Mouse (Mus musculus): Measurements from ENCODE around the gene Dmd. TPM values are rescaled to one million over a fixed set of nuclear protein-coding genes. Genes with fewer than 3 reads are reported as not detected.

Dmd gene
- 20.1 and 21.4 TPM in 2 replicates for polyA plus RNA-seq (2016; fragmentation: Nextera tagmentation; extraction: Ambion mirVana)

GRCm38 (mm10) chrX:82948630-82949029, at the start of gene Dmd:
Gene Dmd (plus strand): TSS chrX:82948870.
- H3K4me3 ChIP-seq: no peak within 1 kb of the TSS
- ATAC-seq (ENCODE audit: low FRiP score): no peak
- 62% methylated on average over 3 of the region's 3 CpGs for WGBS
- no peaks in the 10 kb centered on the region for H3K27me3 ChIP-seq
- no peak within 1 kb of the TSS for H3K4me2 ChIP-seq (replicated peaks)
- H3K36me3 ChIP-seq: no peaks in the 10 kb centered on the region
- no peak within 1 kb of the TSS for H3K27ac ChIP-seq
- no peaks in the 10 kb centered on the region for H3K9me3 ChIP-seq (replicated peaks)
- no peak within 1 kb of the TSS for H3K9ac ChIP-seq
- no peaks in the 10 kb centered on the region for H3K4me1 ChIP-seq

GRCm38 (mm10) chrX:82901515-82901914, 47.2 kb upstream of the Dmd start:
- no peaks in the 10 kb centered on the region for H3K4me1 ChIP-seq
- no peak for ATAC-seq (ENCODE audit: low FRiP score)
- H3K36me3 ChIP-seq: no peaks in the 10 kb centered on the region
- no peak overlapping the region for H3K9ac ChIP-seq
- no peaks in the 10 kb centered on the region for H3K27me3 ChIP-seq
- H3K4me2 ChIP-seq (replicated peaks): no peak overlapping the region
- no peak overlapping the region for H3K27ac ChIP-seq
- H3K4me3 ChIP-seq: no peak overlapping the region
- no peaks in the 10 kb centered on the region for H3K9me3 ChIP-seq (replicated peaks)

- no peak overlapping the region for H3K4me3 ChIP-seq
- no peaks in the 10 kb centered on the region for H3K36me3 ChIP-seq
- no peaks in the 10 kb centered on the region for H3K4me1 ChIP-seq
- H3K27ac ChIP-seq: no peak overlapping the region
- 95% methylated on average over 1 of the region's 1 CpGs for WGBS
- no peak overlapping the region for H3K4me2 ChIP-seq (replicated peaks)
- H3K27me3 ChIP-seq: no peaks in the 10 kb centered on the region
- ATAC-seq (ENCODE audit: low FRiP score): no peak
- H3K9ac ChIP-seq: no peak overlapping the region
- no peaks in the 10 kb centered on the region for H3K9me3 ChIP-seq (replicated peaks)
These were observed 39.0 kb downstream of the Dmd start for GRCm38 (mm10) chrX:82987683-82988082.

GRCm38 (mm10) chrX:83050190-83050589, 101.5 kb downstream of the Dmd start:
- Histone ChIP-seq H3K27me3 (no peaks in the 10 kb centered on the region), H3K4me3 (no peak overlapping the region), H3K4me2 (replicated peaks) (no peak overlapping the region), H3K27ac (no peak overlapping the region), H3K36me3 (no peaks in the 10 kb centered on the region), H3K9ac (no peak overlapping the region), H3K9me3 (replicated peaks) (no peaks in the 10 kb centered on the region), H3K4me1 (no peaks in the 10 kb centered on the region)
- no peak for ATAC-seq (ENCODE audit: low FRiP score)
- 66% methylated on average over 1 of the region's 1 CpGs for WGBS

- WGBS: 67% methylated on average over 2 of the region's 2 CpGs
- ATAC-seq (ENCODE audit: low FRiP score): no peak
These were observed 167.7 kb downstream of the Dmd start for GRCm38 (mm10) chrX:83116171-83116876.

GRCm38 (mm10) chrX:83117198-83117597, 168.5 kb downstream of the Dmd start:
- H3K4me2 ChIP-seq (replicated peaks): no peak overlapping the region
- 88% methylated on average over 2 of the region's 2 CpGs for WGBS
- H3K9ac ChIP-seq: no peak overlapping the region
- H3K9me3 ChIP-seq (replicated peaks): no peaks in the 10 kb centered on the region
- no peak for ATAC-seq (ENCODE audit: low FRiP score)
- H3K27me3 ChIP-seq: no peaks in the 10 kb centered on the region
- no peak overlapping the region for H3K27ac ChIP-seq
- H3K36me3 ChIP-seq: no peaks in the 10 kb centered on the region
- H3K4me3 ChIP-seq: no peak overlapping the region
- no peaks in the 10 kb centered on the region for H3K4me1 ChIP-seq

More at GRCm38 (mm10) chrX:83116171-83116876, 167.7 kb downstream of the Dmd start:
- no peaks in the 10 kb centered on the region for H3K27me3 ChIP-seq
- H3K9ac ChIP-seq: no peak overlapping the region
- H3K4me1 ChIP-seq: no peaks in the 10 kb centered on the region
- no peak overlapping the region for H3K27ac ChIP-seq
- no peak overlapping the region for H3K4me3 ChIP-seq
- no peaks in the 10 kb centered on the region for H3K9me3 ChIP-seq (replicated peaks)
- H3K36me3 ChIP-seq: no peaks in the 10 kb centered on the region
- no peak overlapping the region for H3K4me2 ChIP-seq (replicated peaks)

GRCm38 (mm10) chrX:83220563-83220962, 271.9 kb downstream of the Dmd start:
- Histone ChIP-seq H3K36me3 (no peaks in the 10 kb centered on the region), H3K27ac (no peak overlapping the region), H3K4me3 (no peak overlapping the region), H3K27me3 (no peaks in the 10 kb centered on the region), H3K4me1 (no peaks in the 10 kb centered on the region), H3K4me2 (replicated peaks) (no peak overlapping the region), H3K9ac (no peak overlapping the region), H3K9me3 (replicated peaks) (no peaks in the 10 kb centered on the region)
- 65% methylated on average over 2 of the region's 2 CpGs for WGBS
- no peak for ATAC-seq (ENCODE audit: low FRiP score)

GRCm38 (mm10) chrX:83221050-83221449, 272.4 kb downstream of the Dmd start:
- H3K9ac ChIP-seq: no peak overlapping the region
- no peak overlapping the region for H3K27ac ChIP-seq
- H3K9me3 ChIP-seq (replicated peaks): no peaks in the 10 kb centered on the region
- 32% methylated on average over 1 of the region's 1 CpGs for WGBS
- H3K4me1 ChIP-seq: no peaks in the 10 kb centered on the region
- H3K27me3 ChIP-seq: no peaks in the 10 kb centered on the region
- ATAC-seq (ENCODE audit: low FRiP score): no peak
- no peak overlapping the region for H3K4me2 ChIP-seq (replicated peaks)
- H3K36me3 ChIP-seq: no peaks in the 10 kb centered on the region
- no peak overlapping the region for H3K4me3 ChIP-seq

- no peak for ATAC-seq (ENCODE audit: low FRiP score)
- 95% methylated on average over 15 of the region's 15 CpGs for WGBS
- H3K9ac ChIP-seq: no peak within 1 kb of the TSS
- no peaks in the 10 kb centered on the region for H3K9me3 ChIP-seq (replicated peaks)
- H3K36me3 ChIP-seq: no peaks in the 10 kb centered on the region
- H3K4me1 ChIP-seq: no peaks in the 10 kb centered on the region
- H3K27me3 ChIP-seq: no peaks in the 10 kb centered on the region
- no peak within 1 kb of the TSS for H3K4me2 ChIP-seq (replicated peaks)
- no peak within 1 kb of the TSS for H3K27ac ChIP-seq
- no peak within 1 kb of the TSS for H3K4me3 ChIP-seq
These were observed 538.9 kb downstream of the Dmd start, which contains the start of gene Tsga8 for GRCm38 (mm10) chrX:83487598-83487997. Gene Tsga8 (minus strand): TSS chrX:83487924.

- Histone ChIP-seq H3K9ac (no peak overlapping the region), H3K4me2 (replicated peaks) (no peak overlapping the region), H3K9me3 (replicated peaks) (no peaks in the 10 kb centered on the region), H3K27ac (no peak overlapping the region), H3K36me3 (no peaks in the 10 kb centered on the region), H3K4me3 (no peak overlapping the region), H3K4me1 (no peaks in the 10 kb centered on the region), H3K27me3 (no peaks in the 10 kb centered on the region)
- ATAC-seq (ENCODE audit: low FRiP score): no peak
- WGBS: 57% methylated on average over 1 of the region's 1 CpGs
These were observed 726.3 kb downstream of the Dmd start for GRCm38 (mm10) chrX:83674998-83675397.

GRCm38 (mm10) chrX:83686547-83686946, 737.9 kb downstream of the Dmd start:
- no peak for ATAC-seq (ENCODE audit: low FRiP score)
- Histone ChIP-seq H3K4me1 (no peaks in the 10 kb centered on the region), H3K36me3 (no peaks in the 10 kb centered on the region), H3K9me3 (replicated peaks) (no peaks in the 10 kb centered on the region), H3K4me2 (replicated peaks) (no peak overlapping the region), H3K9ac (no peak overlapping the region), H3K4me3 (no peak overlapping the region), H3K27ac (no peak overlapping the region), H3K27me3 (no peaks in the 10 kb centered on the region)

- H3K36me3 ChIP-seq: no peaks in the 10 kb centered on the region
- 12% methylated on average over 1 of the region's 1 CpGs for WGBS
- no peak overlapping the region for H3K4me3 ChIP-seq
- no peaks in the 10 kb centered on the region for H3K27me3 ChIP-seq
- no peak overlapping the region for H3K27ac ChIP-seq
- H3K9me3 ChIP-seq (replicated peaks): no peaks in the 10 kb centered on the region
- no peak for ATAC-seq (ENCODE audit: low FRiP score)
- H3K4me2 ChIP-seq (replicated peaks): no peak overlapping the region
- H3K4me1 ChIP-seq: no peaks in the 10 kb centered on the region
- H3K9ac ChIP-seq: no peak overlapping the region
These were observed 791.9 kb downstream of the Dmd start for GRCm38 (mm10) chrX:83740533-83740932.

GRCm38 (mm10) chrX:83746301-83747008, 797.8 kb downstream of the Dmd start:
- no peak overlapping the region for H3K27ac ChIP-seq
- H3K36me3 ChIP-seq: no peaks in the 10 kb centered on the region
- WGBS: 44% methylated on average over 4 of the region's 4 CpGs
- no peak overlapping the region for H3K9ac ChIP-seq
- H3K4me2 ChIP-seq (replicated peaks): no peak overlapping the region
- no peaks in the 10 kb centered on the region for H3K4me1 ChIP-seq
- no peaks in the 10 kb centered on the region for H3K27me3 ChIP-seq
- no peaks in the 10 kb centered on the region for H3K9me3 ChIP-seq (replicated peaks)
- no peak overlapping the region for H3K4me3 ChIP-seq
- ATAC-seq (ENCODE audit: low FRiP score): no peak

Measured in hindbrain, embryonic 12.5 days (tissue).